Mouse (Mus musculus) cerebellum, adult 11-12 months (tissue): Measurements from ENCODE around the gene Pum1.

Experiments used
- DNase-seq: peaks from one replicate; pipeline ENCODE4 v3.0.0; 2022

The Pum1 gene

DNA sequence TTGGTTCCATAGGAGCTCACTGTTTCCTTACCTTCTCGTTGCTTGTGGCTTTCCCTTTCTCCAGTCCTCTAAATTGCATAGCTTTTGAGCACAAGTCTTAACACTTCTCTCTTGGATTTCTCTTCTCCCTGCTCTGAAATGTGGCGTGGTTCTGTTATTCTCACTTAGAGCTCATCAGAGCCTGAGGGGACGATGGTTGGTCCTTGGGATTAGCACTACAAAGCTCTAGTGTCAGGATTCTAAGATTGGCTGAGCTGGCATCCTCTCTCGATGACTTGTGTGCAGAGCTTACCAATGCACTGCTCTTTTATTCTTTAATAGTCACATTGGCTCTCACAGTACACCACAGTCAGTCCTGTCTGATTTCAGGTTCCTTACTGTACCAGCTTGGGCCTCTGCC lies 80.9 kb downstream of the Pum1 start:
- no peak for DNase-seq

DNA sequence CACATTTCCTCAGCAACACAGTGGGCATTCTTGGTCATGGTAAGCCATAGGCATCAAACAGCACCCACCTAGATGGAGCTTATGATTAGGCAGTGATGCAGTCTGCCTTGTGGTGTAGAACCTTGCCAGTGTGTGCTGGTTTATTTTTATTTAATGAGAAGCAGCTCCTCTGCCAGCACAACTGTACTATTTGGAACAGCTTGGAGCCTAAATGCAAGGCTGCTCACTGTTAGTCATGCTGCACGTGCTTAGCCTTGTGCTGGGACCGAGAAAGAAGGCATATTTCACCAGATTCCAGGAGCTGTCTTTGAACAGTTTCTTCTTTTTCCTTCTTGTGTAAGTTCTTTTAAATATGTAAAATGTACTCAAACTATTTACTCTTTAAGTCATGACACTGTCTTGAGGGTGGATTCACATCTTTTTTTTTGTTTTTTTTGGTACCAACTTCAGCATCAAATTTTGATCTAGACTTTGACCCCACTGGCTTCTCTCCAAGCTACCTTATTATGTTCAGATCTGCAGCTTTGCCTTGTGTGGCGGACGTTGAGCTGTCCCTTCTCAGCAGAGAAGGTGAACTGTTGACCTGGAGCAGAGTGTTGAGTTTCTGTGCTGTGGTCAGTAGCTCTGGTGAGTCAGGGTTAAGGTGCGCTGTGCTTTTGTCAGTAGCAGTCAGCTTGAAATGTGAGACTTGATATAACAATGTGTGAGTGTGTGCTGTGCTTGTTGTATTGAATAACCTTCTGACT lies 82.6 kb downstream of the Pum1 start:
- DNase-seq: no peak

DNA sequence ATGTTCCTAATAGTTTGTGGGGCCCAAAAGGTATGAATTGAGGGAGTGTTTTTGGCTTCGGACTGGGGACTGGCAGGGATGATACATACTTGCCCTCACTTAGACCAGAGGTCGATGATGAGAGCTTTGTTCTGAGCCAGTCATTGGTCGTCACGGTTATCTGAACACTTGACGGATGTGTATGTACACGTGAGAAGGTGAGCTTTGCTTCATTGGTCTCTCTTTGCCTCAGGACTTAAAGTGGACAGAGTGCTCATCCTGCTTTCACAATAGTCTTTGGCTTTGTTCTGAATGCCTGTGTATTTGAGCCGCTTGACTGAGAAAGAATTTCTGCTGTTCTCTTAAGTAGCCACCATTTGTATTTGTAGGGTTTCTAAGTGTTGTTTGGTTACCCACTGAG lies 86.4 kb downstream of the Pum1 start:
- no peak for DNase-seq

DNA sequence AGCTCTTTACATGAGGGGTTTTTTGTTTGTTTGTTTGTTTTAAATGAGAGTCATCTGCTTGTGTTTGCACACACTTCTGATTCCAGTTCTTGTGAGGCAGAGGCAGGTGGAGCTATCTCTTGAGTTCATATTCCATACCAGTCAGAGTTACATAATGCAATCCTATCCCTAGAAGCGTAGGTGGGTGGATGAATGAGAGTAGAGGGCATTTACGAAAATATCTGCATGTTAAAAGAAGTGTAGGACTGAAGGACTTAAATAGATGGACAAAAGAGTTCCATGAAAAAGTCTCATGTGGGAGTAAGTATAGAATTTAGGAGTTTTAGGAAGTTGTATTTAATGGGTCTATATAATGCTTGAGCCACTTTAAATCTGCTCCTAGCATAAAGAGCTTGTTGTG lies 88.8 kb downstream of the Pum1 start:
- DNase-seq: no peak

DNA sequence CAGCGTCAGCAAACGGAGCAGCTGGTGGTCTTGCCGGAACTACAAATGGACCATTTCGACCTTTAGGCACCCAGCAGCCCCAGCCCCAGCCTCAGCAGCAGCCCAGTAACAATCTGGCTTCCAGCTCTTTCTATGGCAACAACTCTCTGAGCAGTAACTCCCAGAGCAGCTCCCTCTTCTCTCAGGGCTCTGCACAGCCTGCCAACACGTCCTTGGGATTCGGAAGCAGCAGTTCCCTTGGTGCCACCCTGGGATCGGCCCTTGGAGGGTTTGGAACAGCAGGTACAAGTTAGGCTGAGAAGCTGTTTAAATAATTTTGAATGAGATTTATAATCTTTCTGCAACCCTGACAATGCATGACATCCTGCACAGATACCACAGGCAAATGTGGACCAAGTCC lies 89.5 kb downstream of the Pum1 start:
- no peak for DNase-seq

DNA sequence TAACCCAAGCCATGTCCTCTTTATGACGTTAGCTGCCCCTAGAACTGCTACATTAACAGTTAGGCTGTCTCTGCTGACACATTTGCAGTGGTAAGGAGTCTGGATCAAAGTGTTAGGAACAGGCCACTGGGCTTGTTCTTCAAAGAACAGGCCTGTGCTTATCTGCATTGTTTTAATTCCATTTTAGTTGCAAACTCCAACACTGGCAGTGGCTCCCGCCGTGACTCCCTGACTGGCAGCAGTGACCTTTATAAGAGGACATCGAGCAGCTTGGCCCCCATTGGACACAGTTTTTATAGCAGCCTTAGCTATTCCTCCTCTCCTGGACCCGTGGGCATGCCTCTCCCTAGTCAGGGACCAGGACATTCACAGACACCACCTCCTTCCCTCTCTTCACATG lies 90.6 kb downstream of the Pum1 start:
- no peak for DNase-seq

DNA sequence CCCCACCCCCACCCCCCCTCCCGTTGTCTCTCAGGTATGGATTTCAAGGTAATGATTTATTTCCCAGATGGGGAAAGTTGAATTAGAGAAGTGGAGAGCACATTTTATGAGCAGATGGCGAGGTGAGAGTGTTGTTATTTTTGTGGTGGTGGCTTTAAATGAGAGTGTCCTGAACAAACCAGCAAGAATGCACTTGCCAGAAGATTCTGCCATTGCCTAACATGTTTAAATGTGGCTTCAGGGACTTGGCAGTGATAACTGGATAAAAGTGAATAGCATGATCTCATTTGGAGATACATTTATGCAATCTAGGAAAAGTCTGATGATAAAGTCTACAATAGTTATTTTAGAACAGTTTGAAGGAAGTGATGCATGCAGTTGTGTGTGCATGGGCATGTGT lies 91.7 kb downstream of the Pum1 start:
- DNase-seq: no peak

DNA sequence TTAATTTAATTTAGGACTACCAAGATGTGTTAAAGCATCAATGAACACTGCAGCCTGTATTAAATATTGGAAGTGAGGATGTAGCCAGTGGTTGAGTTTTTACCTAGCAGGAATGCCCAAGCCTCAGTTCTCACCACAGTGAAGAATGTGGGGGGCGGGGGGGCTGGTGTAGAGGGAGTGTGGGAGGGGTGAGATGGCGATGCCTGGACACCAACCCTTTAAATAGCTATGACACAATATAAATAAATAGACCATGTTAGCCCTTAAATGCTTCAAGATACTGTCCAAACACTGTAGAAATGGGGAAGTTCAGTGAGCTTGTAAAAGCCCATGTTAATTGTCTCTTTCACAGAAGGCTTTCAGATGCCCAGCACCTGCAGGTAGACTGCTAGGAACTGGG lies 96.8 kb downstream of the Pum1 start:
- no peak for DNase-seq

DNA sequence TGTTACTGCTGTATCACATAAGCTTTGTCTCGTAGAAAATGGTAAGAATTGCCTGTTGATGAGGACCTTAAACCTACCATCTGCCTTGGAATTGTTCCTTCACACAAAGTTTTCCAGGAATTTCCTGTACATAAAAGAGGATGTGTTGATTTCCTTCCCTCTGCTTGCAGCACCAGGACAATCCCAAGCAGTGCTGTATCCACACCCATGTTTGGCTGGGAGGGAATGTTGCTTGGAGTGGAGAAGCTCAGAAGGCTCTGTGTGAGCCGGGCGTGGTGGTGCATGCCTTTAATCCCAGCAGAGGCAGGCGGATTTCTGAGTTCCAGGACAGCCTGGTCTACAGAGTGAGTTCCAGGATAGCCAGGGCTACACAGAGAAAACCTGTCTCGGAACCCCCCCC lies 98.7 kb downstream of the Pum1 start:
- DNase-seq: no peak

DNA sequence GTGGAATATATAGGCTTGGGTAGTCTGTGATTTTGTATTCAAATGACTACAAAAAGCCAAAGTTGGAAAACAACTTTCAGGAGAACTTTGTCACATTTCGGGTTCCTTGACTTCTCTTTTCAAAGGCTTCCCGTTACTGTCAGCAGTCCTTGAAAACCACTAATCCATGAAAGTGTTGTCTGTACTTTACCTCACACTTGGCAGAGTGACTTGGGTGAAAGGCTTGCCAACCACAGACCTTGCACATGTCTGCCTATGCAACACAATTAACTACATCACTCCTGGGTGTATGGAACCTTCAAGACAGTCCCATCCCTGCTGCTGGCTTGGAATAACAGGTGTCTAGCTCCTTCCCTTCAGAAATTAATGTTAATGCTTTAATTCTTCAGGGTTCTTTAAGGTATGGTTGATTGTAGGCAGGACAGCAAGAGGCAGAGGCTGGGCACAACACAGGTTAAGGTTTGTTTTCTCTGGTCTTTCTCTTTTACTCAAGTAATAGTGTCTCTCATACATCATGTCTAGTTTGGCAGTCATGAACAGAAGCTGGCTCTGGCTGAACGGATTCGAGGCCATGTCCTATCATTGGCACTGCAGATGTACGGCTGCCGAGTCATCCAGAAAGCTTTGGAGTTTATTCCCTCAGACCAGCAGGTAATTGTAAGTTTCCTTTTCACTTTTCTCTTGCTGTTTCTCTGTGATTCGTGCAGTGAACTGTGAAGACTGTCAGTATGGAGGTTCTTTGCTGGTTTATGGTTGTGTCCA lies 102.5 kb downstream of the Pum1 start:
- DNase-seq: no peak

DNA sequence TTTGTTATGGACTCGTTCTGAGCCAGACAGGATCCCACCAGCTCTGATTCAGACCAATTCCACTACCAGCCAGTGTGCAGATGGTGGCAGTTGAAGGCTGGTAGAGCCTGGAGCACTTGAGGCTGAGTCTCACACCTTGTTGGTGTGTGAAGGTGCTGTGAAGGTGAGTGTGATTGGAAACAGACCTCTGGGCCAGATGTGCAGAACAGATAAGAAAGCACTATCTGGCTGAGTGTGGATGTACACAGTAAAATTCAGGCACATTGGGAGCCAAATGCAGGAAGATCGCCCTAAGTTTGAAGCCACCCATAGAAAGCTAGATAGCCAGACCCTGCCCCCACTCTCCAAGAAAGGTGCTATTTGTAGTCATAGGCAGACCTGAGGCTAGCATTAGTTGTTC lies 103.3 kb downstream of the Pum1 start:
- no peak for DNase-seq

DNA sequence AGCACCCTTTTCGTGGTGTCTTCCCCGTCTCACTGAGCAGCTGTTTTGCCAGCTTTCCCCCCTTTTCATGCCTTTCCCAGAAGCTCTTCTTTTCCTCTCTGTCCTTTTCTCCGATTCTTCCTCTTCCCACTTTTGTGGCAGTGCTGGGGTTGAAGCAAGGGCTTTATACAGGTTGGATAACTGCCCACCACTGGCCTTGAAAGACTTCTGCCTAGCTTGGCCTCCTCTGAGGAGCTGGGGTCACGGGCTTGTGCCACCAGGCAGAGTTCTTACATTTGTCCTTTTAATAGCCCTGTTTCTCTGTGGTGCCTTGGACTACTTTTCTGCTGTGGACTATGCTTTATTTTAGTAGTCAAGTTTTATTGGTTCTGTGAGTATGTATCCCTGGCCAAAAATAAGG lies 103.8 kb downstream of the Pum1 start:
- no peak for DNase-seq

DNA sequence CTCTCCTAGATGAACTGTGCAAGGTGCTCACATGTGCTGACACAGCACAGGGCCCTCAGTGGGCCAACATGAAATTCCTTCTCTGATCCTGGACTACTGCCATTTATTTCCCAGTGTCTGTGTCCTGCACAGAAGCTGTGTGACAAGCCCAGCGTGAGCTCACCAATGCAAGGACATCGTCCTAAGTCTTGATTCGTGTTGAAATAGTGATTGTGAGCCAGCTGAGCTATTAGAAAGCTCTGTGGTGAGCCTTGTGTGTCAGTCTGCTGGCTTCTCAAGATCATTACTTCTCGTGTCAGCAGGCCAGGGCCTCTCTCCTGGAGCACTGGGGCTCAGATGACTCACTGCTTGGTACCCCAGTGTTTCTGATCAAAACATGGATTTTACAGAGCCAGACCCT lies 110.8 kb downstream of the Pum1 start:
- DNase-seq: no peak

DNA sequence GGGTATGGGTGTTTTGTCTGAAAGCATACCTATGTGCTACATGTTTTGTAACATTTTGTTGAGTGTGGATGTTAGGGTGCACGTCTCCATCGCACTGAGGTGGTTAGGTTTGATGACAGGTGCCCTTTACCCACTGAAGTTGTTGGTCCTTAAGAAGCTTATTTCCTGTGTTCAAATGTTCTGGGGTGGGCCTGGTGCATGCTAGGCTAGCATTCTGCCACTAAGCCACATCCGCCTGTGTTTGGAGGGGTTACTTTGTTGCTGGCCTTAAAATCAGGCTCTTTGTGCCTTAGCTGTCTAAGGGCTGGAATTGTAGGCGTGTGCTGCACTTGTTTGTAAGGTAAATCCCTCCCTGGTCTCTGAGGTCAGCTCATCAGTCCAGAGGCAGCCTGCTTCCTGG lies 111.7 kb downstream of the Pum1 start:
- no peak for DNase-seq

DNA sequence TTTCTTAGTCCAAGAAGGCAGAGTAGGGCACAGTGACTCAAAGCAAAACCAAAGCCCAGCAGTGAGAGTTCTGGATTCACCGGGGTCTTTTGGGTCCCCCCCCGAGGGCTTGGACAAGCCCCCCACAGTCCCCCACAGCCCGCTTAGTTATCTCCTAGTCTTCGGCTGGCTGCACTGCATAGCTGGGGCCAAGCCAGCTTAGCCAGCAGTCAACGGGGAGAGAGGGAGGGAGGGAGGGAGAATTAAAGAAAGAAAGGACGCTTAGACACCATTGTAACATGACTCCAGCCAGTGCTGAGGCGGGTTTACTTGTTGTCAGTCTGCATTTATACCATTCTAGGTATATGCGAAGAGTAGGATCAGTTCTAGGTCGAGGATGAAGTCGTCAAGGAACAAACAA lies 114.5 kb downstream of the Pum1 start:
- DNase-seq: no peak

DNA sequence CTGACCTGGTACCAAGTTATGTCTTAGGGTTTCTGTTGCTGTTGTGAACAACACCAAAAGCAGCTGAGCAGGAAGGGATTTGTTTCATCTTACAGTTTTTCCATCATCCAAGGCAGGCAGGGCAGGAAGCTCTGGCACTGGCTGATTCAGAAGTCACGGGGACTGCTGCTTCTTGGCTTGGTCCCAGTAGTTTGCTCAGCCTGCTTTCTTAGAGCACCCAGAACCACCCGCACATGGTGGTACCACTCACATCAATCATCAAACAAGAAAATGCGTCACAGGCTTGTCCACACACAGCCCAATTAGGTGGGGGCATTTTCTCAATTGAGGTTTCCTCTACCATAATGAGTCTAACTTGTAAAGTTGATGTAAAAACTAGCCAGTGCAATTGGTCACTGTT lies 115.9 kb downstream of the Pum1 start:
- DNase-seq: peak; percentile 30

DNA sequence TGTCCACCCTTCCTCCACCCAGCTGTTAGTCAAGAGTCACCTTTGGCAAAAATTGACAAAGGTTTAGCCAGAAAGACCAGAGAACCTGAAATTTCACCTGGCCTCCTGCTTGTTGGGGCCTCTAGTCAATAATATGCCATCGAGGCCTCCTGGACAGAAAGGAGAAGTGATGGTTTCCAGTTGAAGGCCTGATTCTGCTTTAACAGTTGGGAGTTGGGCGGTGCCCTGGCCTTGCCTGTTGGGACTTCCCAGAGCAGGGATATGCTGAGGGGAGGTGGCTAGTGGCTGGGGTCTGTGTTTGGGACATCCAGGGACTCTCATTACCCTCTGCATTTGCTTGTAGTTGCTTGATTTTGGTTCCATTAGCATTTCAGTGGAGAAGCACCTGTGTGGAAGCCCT lies 119.4 kb downstream of the Pum1 start:
- no peak for DNase-seq

DNA sequence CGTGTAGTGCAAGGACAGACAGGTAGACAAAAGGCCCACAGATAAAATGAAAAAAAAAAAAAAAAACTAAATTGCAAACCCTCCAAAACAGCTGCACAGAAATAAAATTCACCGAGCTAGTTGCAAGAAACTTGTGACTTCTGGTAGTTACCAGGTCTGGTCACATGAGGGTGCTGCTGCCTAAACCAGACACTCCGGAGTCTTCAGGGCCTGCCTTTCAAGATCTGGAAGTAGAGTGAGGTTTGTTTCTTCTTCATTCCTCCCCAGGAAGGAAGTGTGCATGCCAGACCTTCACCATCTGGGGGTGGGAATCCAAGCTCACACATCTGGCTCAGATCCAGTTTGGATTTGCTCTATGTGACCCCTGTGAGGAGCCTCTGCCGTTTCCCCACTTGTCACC lies 121.6 kb downstream of the Pum1 start:
- DNase-seq: peak; percentile 30

DNA sequence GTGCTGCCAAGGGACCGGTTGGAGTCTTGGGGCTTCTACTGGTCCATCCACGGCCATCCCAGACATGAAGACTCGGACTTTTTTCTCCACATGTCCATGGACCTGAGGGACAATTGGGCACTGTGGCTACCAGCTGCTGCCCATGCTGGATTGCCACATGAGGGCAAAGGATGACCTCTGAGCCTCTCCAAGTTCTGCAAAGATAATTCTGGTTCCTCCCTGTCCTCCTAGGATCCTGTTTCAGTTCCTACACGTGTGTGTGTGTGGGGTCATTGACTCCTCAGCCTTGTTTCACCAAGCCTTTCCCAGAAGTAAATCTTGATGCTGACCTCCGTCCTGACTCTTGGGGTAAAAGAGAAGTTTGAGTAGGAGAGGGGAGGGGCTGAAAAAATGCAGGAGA lies 124.4 kb downstream of the Pum1 start:
- DNase-seq: no peak

DNA sequence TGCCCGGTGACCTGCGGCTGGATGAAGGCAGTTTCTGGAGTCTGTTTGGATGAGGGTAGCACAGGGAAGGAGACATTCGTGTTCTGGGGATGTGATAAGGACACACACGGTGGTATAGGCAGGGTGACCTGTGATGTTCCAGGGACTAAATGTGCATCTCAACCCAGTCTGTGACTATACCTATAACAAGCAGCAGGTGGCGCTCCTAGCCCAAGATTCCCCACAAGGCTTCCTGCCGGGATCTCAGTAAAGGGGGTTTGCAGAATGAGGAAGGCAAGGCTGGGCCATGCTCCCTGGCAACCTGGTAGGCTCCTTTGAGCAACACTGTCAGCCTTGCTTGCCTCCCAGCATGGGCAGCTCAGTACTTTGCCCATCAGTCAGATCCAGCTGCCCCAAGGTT lies 127.1 kb downstream of the Pum1 start:
- DNase-seq: peak; percentile 75

DNA sequence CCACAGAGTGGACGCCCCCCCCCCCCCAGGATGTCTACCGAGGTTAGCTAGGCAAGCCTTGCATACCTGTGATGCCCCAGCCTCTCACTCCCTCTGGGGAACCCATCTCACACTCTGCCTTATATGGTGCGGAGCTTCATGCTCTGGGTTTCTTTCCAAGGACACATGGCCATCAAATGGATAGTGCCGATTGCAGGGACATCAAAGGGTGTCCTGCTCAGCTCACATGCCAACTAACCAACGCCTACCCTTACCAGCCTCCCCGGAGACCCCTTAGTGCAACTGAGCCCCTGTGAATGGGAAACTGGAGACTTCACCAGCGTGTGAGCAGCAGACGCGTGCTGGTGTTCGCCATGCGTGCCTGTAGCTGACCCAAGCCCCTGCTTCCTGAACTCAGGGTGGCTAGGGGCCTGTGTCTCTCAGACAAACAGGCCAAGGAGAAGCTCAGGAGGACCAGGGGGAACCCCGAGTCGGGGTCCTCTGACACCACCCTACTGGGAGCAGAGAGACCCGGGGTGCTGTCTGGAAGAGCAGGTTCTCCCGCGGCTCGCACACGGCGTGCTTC lies 128.8 kb downstream of the Pum1 start:
- DNase-seq: peak; percentile 51

DNA sequence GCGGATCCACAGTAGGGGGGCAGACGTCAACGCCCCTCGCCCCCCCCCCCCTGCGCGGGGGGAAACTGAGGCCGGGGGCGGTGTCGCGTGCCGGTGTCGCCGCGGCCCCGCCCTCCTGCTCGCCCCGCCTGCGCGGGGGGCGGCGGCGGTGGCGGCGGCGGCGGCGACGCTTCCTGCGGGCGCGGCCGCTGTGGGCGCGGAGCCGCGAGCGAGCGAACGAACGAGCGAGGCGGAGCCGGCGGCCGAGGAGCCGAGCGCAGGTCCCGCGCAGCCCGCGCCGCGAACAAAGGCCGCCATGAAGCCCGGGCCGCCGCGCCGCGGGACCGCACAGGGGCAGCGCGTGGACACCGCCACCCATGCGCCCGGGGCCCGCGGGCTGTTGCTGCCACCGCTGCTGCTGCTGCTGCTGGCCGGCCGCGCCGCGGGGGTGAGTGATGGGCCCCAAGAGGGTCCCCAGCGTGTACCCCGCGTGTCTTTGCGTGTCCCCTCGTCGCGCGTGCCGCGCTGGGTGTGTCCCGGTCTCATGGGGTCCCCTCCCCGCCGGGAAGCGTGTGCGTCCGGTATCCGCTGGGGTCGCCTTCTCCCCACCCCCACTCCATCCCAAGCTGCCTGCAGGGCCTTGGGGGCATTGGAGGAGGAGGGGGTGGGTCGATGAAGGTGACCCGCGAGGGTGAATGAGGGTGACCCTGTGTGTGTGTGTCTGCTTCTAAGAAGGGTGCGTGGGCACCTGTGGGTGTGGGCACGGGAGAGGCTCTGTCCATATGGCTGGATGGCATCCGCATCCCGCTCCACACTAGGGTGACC lies 129.5 kb downstream of the Pum1 start, which contains the start of gene Sdc3:
Gene Sdc3, plus strand, starts transcription at position 162 of the 804 bp plus-strand sequence.
- DNase-seq: peak; percentile 67

DNA sequence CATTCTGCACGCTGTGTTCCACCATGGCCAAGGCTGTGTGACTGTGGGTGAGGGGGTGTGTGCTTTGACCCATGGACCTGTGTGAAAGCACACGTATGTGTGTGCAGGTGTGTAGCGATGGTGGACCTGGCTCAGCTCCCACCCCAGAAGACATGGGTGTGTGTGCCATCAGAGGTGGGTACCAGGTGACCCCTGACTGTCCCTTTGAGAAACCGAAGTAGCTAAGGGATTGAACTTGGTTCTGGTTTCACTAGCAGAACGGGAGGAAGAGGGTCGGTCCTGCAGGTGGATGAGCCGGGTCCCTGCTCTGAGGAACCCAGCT lies 130.0 kb downstream of the Pum1 start:
- peak; percentile 33 for DNase-seq

DNA sequence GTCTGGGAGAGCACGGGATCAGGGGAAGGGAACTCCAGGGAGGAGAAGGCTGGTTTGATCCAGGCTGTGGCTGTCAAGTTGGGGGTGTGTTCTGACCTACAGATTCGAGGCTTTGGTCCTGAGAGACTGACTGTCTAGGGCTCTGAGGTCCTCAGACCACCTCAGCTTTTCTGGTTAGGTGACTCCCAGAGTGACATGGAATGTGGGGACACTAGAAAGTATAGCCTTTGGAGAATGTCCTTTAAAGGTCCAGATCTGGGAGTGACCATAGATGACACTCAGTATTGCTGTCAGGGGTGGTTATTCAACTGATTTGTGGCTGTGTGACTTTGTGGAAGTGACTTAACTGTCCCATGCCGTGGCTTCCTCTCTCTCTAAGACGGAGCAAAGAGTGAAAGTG lies 131.7 kb downstream of the Pum1 start:
- DNase-seq: peak; percentile 15
